Mouse (Mus musculus): ENCODE data around the gene Marc1. TPM values are rescaled to one million over a fixed set of nuclear protein-coding genes. Genes with fewer than 3 reads are reported as not detected.

Gene Marc1
- total and polyA plus RNA-seq, 2 experiments from 2014 or later, result 0.21 to 0.33 TPM

GRCm38 (mm10) chr1:184851741-184852618 lies 40.9 kb upstream of the Marc1 start:
- ATAC-seq (peak; percentile 98), DNase-seq (ENCODE audit: low spot score) (peak; percentile 92)
- Histone ChIP-seq H3K9ac (replicated peaks; ENCODE audit: low read length) (no peak overlapping the region), H3K9me3 (ENCODE audit: low read length) (no peaks in the 10 kb centered on the region), H3K27me3 (ENCODE audit: insufficient read depth, low read length) (no peaks in the 10 kb centered on the region), H3K4me1 (ENCODE audit: insufficient read depth, low read length) (0 out of 2 replicates have a peak, but pooled peaks cover 5% of the 10 kb centered on the region), H3K27ac (peak overlapping the region; percentile 32), H3K36me3 (ENCODE audit: insufficient read depth, low read length) (no peaks in the 10 kb centered on the region), H3K4me2 (ENCODE audit: low read depth, low read length) (peak overlapping the region; percentile 40), H3K4me3 (ENCODE audit: low read length) (0 out of 2 replicates have a peak overlapping the region, but pooled peaks have one; percentile 1)
- 20% methylated on average over 31 of the region's 31 CpGs for WGBS
- peak; percentile 88 for TF ChIP-seq CTCF (IDR thresholded peaks at IDR 0.05; ENCODE audit: low read depth)

DNA sequence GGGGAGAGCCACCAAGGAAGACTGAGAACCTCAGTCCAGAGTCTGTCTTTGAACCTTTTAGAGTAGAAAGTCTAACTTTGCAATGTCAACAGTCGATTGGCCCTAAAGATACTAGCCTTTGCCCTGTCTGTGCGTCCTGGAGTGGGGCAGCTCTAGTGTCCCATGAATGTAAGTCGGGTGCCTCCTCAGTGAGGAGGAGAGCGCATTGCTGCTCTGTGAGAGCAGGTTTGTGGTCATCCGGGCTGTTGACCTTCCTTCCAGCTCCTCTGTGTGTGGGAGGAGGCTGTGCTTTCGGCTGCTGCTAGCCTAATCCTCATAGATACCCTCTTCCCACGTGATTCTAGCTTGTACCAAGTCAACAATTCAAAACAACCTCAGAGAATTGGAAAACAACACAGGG lies 40.1 kb upstream of the Marc1 start:
- no peak overlapping the region for H3K4me3 ChIP-seq (ENCODE audit: low read length)
- H3K36me3 ChIP-seq (ENCODE audit: insufficient read depth, low read length), result no peaks in the 10 kb centered on the region
- H3K27ac ChIP-seq, result no peak overlapping the region
- no peaks in the 10 kb centered on the region for H3K27me3 ChIP-seq (ENCODE audit: insufficient read depth, low read length)
- no peak overlapping the region for H3K4me2 ChIP-seq (ENCODE audit: low read depth, low read length)
- WGBS, result 63% methylated on average over 7 of the region's 7 CpGs
- no peaks in the 10 kb centered on the region for H3K9me3 ChIP-seq (ENCODE audit: low read length)
- H3K9ac ChIP-seq (replicated peaks; ENCODE audit: low read length), result no peak overlapping the region
- no peak for DNase-seq (ENCODE audit: low spot score)
- ATAC-seq, result no peak
- no peak for TF ChIP-seq CTCF (IDR thresholded peaks at IDR 0.05; ENCODE audit: low read depth)
- H3K4me1 ChIP-seq (ENCODE audit: insufficient read depth, low read length), result peaks cover 10% of the 10 kb centered on the region; the same call in 1 of the 2 replicates

GRCm38 (mm10) chr1:184846973-184847372 lies 35.9 kb upstream of the Marc1 start:
- H3K27me3 ChIP-seq (ENCODE audit: insufficient read depth, low read length), result no peaks in the 10 kb centered on the region
- ATAC-seq (no peak), DNase-seq (ENCODE audit: low spot score) (no peak)
- 58% methylated on average over 3 of the region's 3 CpGs for WGBS
- H3K9me3 ChIP-seq (ENCODE audit: low read length), result no peaks in the 10 kb centered on the region
- no peak overlapping the region for H3K27ac ChIP-seq
- TF ChIP-seq CTCF (IDR thresholded peaks at IDR 0.05; ENCODE audit: low read depth), result no peak
- no peaks in the 10 kb centered on the region for H3K36me3 ChIP-seq (ENCODE audit: insufficient read depth, low read length)
- H3K4me1 ChIP-seq (ENCODE audit: insufficient read depth, low read length), result peaks cover 18% of the 10 kb centered on the region
- no peak overlapping the region for H3K9ac ChIP-seq (replicated peaks; ENCODE audit: low read length)
- H3K4me3 ChIP-seq (ENCODE audit: low read length), result no peak overlapping the region
- no peak overlapping the region for H3K4me2 ChIP-seq (ENCODE audit: low read depth, low read length)

- H3K4me1 ChIP-seq (ENCODE audit: insufficient read depth, low read length), result peaks cover 15% of the 10 kb centered on the region
- DNase-seq (ENCODE audit: low spot score) (no peak), ATAC-seq (no peak)
- H3K9me3 ChIP-seq (ENCODE audit: low read length), result no peaks in the 10 kb centered on the region
- peak within 1 kb of the TSS; percentile 79 for H3K27ac ChIP-seq
- peak within 1 kb of the TSS; percentile 98 for H3K4me2 ChIP-seq (ENCODE audit: low read depth, low read length)
- no peaks in the 10 kb centered on the region for H3K36me3 ChIP-seq (ENCODE audit: insufficient read depth, low read length)
- no peaks in the 10 kb centered on the region for H3K27me3 ChIP-seq (ENCODE audit: insufficient read depth, low read length)
- peak within 1 kb of the TSS; percentile 83 for H3K4me3 ChIP-seq (ENCODE audit: low read length)
- 2% methylated on average over 18 of the region's 18 CpGs for WGBS
- TF ChIP-seq CTCF (IDR thresholded peaks at IDR 0.05; ENCODE audit: low read depth), result no peak
- peak within 1 kb of the TSS; percentile 71 for H3K9ac ChIP-seq (replicated peaks; ENCODE audit: low read length)
Observed at GRCm38 (mm10) chr1:184846092-184846750, 35.1 kb upstream of the Marc1 start, which contains the start of gene Marc2. TSS of gene Marc2 (minus strand) at chr1:184846451.

DNA sequence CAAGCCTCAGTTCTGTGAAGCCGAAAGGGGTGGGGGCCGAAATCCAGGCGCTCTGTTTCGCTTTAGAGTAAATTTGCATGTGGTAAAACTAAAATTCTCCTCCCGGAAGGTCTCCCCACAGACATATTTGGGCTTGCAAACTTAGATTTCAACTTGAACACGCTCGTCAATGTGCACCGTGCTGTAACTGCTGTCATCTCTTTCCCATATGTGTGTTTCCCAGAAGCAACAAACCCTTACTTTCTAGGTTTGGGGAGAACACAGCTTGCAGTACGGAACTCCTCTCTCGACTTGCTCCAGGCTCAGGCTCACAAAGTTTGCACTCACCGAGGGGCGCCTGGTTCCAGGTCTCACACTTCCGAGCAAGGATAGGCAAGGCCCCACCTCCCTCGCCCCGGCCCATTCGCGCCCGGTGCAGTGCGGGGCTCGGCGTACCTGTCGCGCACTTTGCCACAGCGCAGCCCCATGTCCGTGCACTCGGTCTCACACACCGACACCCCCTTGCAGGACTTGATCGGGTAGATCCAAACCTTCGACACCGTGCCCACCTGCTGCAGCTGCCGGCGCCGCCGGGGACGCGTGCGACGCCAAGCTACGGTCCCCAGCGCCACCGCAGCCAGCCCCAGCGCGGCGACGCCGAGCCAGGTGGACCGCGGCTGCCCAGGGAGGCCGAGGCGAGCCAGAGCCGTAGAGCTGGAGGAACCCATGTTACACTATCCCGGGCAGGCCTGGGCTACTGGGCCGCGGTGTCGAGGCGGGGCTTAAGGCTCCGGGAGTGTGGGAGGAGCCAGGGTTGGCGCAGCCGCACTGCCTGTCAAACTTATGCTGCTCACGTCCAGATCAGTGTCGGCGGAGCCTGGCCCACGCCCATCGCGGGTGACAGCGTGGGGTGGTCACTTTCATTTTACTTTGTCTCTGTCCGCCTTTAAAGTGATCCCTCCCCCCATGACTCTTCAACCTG lies 34.3 kb upstream of the Marc1 start:
- H3K36me3 ChIP-seq (ENCODE audit: insufficient read depth, low read length), result no peaks in the 10 kb centered on the region
- H3K4me3 ChIP-seq (ENCODE audit: low read length), result peak overlapping the region; percentile 83
- WGBS, result under 1% methylated on average over 66 of the region's 67 CpGs
- ATAC-seq (peak; percentile 97), DNase-seq (ENCODE audit: low spot score) (peak; percentile 90)
- peak overlapping the region; percentile 98 for H3K4me2 ChIP-seq (ENCODE audit: low read depth, low read length)
- no peaks in the 10 kb centered on the region for H3K9me3 ChIP-seq (ENCODE audit: low read length)
- TF ChIP-seq CTCF (IDR thresholded peaks at IDR 0.05; ENCODE audit: low read depth), result no peak
- peak overlapping the region; percentile 71 for H3K9ac ChIP-seq (replicated peaks; ENCODE audit: low read length)
- H3K27ac ChIP-seq, result peak overlapping the region; percentile 79
- H3K4me1 ChIP-seq (ENCODE audit: insufficient read depth, low read length), result peaks cover 15% of the 10 kb centered on the region
- no peaks in the 10 kb centered on the region for H3K27me3 ChIP-seq (ENCODE audit: insufficient read depth, low read length)

Data from hindbrain, postnatal 0 days (tissue).